Mouse (Mus musculus) hindbrain, embryonic 14.5 days (tissue): ENCODE data around the gene Xpc. TPM values are rescaled to one million over a fixed set of nuclear protein-coding genes. Genes with fewer than 3 reads are reported as not detected.

Source experiments
- ATAC-seq: fragments of 200-750 bp; cut with Nextera tagmentation; 2 replicates; pipeline ENCODE4 v1.8.0; 2017; ENCODE audit warnings: moderate number of reproducible peaks, mild to moderate bottlenecking, moderate TSS enrichment, moderate library complexity; ENCODE audit not compliant: low FRiP score
- DNase-seq: peaks from one replicate; pipeline ENCODE4 v3.0.0-alpha.2; 2015; ENCODE audit warnings: low spot score
- H3K27ac ChIP-seq: fragments of 300-500 bp; sonication (generic); 2 replicates; pipeline ENCODE4 v1.5.1; 2014; ENCODE audit warnings: mild to moderate bottlenecking, moderate library complexity
- H3K27me3 ChIP-seq: fragments of 300-500 bp; sonication (generic); 2 replicates; pipeline ENCODE4 v1.6.1; 2014; ENCODE audit warnings: mild to moderate bottlenecking, low read length, mixed read lengths; ENCODE audit not compliant: control insufficient read depth, insufficient read depth
- H3K36me3 ChIP-seq: fragments of 300-500 bp; sonication (generic); replicated peaks from 2 replicates; pipeline ENCODE4 v1.6.1; 2014; ENCODE audit not compliant: control insufficient read depth, insufficient read depth
- H3K4me1 ChIP-seq: fragments of 300-500 bp; sonication (generic); replicated peaks from 2 replicates; pipeline ENCODE4 v1.6.1; 2014; ENCODE audit warnings: antibody characterized with exemption, low read length, mixed read lengths; ENCODE audit not compliant: control insufficient read depth, insufficient read depth
- H3K4me2 ChIP-seq: fragments of 300-500 bp; sonication (generic); replicated peaks from 2 replicates; pipeline ENCODE4 v1.6.1; 2014; ENCODE audit warnings: mild to moderate bottlenecking, moderate library complexity
- H3K4me3 ChIP-seq: fragments of 300-500 bp; sonication (generic); replicated peaks from 2 replicates; pipeline ENCODE4 v1.5.1; 2014; ENCODE audit warnings: mild to moderate bottlenecking, low read length
- H3K9ac ChIP-seq: fragments of 300-500 bp; sonication (generic); 2 replicates; pipeline ENCODE4 v1.6.1; 2014
- H3K9me3 ChIP-seq: fragments of 300-500 bp; sonication (generic); 2 replicates; pipeline ENCODE4 v1.6.1; 2016; ENCODE audit warnings: low read length; ENCODE audit not compliant: control insufficient read depth
- whole genome bisulfite sequencing: fragments of 180-500 bp; shearing (Covaris S2); extraction: QIAGEN DNeasy Blood & Tissue Kit; methylation state at CpG from one replicate; pipeline ENCODE4 v1.1.7; 2014; 5-methylcytosine and 5-hydroxymethylcytosine counted together
- polyA plus RNA-seq: library from polyadenylated mRNA; unstranded; fragments of >200 nt; fragmentation: Nextera tagmentation; extraction: Ambion mirVana; gene quantifications from 2 replicates; pipeline ENCODE4 v1.2.1, GENCODE M21; 2014

Xpc gene
- 17.2 and 17.7 TPM in 2 replicates for polyA plus RNA-seq

- no peaks in the 10 kb centered on the region for H3K9me3 ChIP-seq
- no peaks in the 10 kb centered on the region for H3K27me3 ChIP-seq
- H3K36me3 ChIP-seq = peaks cover 32% of the 10 kb centered on the region
- ATAC-seq (peak; percentile 96), DNase-seq (peak; percentile 99)
- peak within 1 kb of the TSS; percentile 44 for H3K4me3 ChIP-seq
- H3K27ac ChIP-seq = peak within 1 kb of the TSS; percentile 69
- under 1% methylated on average over 79 of the region's 80 CpGs for WGBS
- peak within 1 kb of the TSS; percentile 81 for H3K4me2 ChIP-seq
- peaks cover 19% of the 10 kb centered on the region for H3K4me1 ChIP-seq
- peak within 1 kb of the TSS; percentile 77 for H3K9ac ChIP-seq
Observed at GRCm38 (mm10) chr6:91515545-91516449, at the start of gene Xpc, which contains the start of gene Lsm3. Gene Xpc (minus strand): TSS chr6:91515888. Gene Lsm3 (plus strand): TSS chr6:91515928.

- 84% methylated on average over 3 of the region's 3 CpGs for WGBS
- no peaks in the 10 kb centered on the region for H3K36me3 ChIP-seq
- no peak overlapping the region for H3K4me2 ChIP-seq
- H3K4me3 ChIP-seq = no peak overlapping the region
- no peaks in the 10 kb centered on the region for H3K4me1 ChIP-seq
- H3K27me3 ChIP-seq = no peaks in the 10 kb centered on the region
- H3K27ac ChIP-seq = no peak overlapping the region
- ATAC-seq = no peak
- DNase-seq = no peak
- no peak overlapping the region for H3K9ac ChIP-seq
- no peaks in the 10 kb centered on the region for H3K9me3 ChIP-seq
Observed at GRCm38 (mm10) chr6:91563031-91563430, 47.3 kb upstream of the Xpc start.

- Histone ChIP-seq H3K9ac (no peak overlapping the region), H3K36me3 (no peaks in the 10 kb centered on the region), H3K4me3 (no peak overlapping the region), H3K9me3 (no peaks in the 10 kb centered on the region), H3K4me1 (no peaks in the 10 kb centered on the region), H3K4me2 (no peak overlapping the region), H3K27me3 (no peaks in the 10 kb centered on the region), H3K27ac (no peak overlapping the region)
- 93% methylated on average over 3 of the region's 3 CpGs for whole genome bisulfite sequencing
- no peak for DNase-seq
- no peak for ATAC-seq
Observed at GRCm38 (mm10) chr6:91560186-91560585, 44.5 kb upstream of the Xpc start.

GRCm38 (mm10) chr6:91559371-91559770, 43.7 kb upstream of the Xpc start:
- ATAC-seq = no peak
- 63% methylated on average over 4 of the region's 4 CpGs for WGBS
- DNase-seq = no peak

GRCm38 (mm10) chr6:91558565-91558964, 42.9 kb upstream of the Xpc start:
- Histone ChIP-seq H3K4me1 (no peaks in the 10 kb centered on the region), H3K4me3 (no peak overlapping the region), H3K27me3 (no peaks in the 10 kb centered on the region), H3K4me2 (no peak overlapping the region), H3K9ac (no peak overlapping the region), H3K27ac (no peak overlapping the region), H3K9me3 (no peaks in the 10 kb centered on the region), H3K36me3 (no peaks in the 10 kb centered on the region)
- WGBS = 69% methylated on average over 1 of the region's 1 CpGs
- no peak for DNase-seq
- ATAC-seq = no peak

More at GRCm38 (mm10) chr6:91559371-91559770, 43.7 kb upstream of the Xpc start:
- H3K4me1 ChIP-seq = no peaks in the 10 kb centered on the region
- H3K4me2 ChIP-seq = no peak overlapping the region
- H3K27me3 ChIP-seq = no peaks in the 10 kb centered on the region
- H3K9ac ChIP-seq = no peak overlapping the region
- no peak overlapping the region for H3K27ac ChIP-seq
- no peak overlapping the region for H3K4me3 ChIP-seq
- H3K9me3 ChIP-seq = no peaks in the 10 kb centered on the region
- no peaks in the 10 kb centered on the region for H3K36me3 ChIP-seq

- H3K9ac ChIP-seq = no peak overlapping the region
- no peak for DNase-seq
- H3K9me3 ChIP-seq = no peaks in the 10 kb centered on the region
- no peak overlapping the region for H3K4me2 ChIP-seq
- ATAC-seq = no peak
- H3K4me1 ChIP-seq = no peaks in the 10 kb centered on the region
- no peak overlapping the region for H3K27ac ChIP-seq
- no peaks in the 10 kb centered on the region for H3K27me3 ChIP-seq
- no peak overlapping the region for H3K4me3 ChIP-seq
- H3K36me3 ChIP-seq = no peaks in the 10 kb centered on the region
- WGBS = 78% methylated on average over 3 of the region's 3 CpGs
Observed at GRCm38 (mm10) chr6:91552693-91553092, 37.0 kb upstream of the Xpc start.

GRCm38 (mm10) chr6:91551671-91552070, 36.0 kb upstream of the Xpc start:
- no peak overlapping the region for H3K9ac ChIP-seq
- no peak overlapping the region for H3K4me2 ChIP-seq
- no peak overlapping the region for H3K27ac ChIP-seq
- WGBS = 98% methylated on average over 3 of the region's 3 CpGs
- no peaks in the 10 kb centered on the region for H3K9me3 ChIP-seq
- no peaks in the 10 kb centered on the region for H3K4me1 ChIP-seq
- DNase-seq (no peak), ATAC-seq (no peak)
- H3K4me3 ChIP-seq = no peak overlapping the region
- no peaks in the 10 kb centered on the region for H3K36me3 ChIP-seq
- H3K27me3 ChIP-seq = no peaks in the 10 kb centered on the region

GRCm38 (mm10) chr6:91549621-91550020, 33.9 kb upstream of the Xpc start:
- Histone ChIP-seq H3K4me3 (no peak overlapping the region), H3K4me1 (no peaks in the 10 kb centered on the region), H3K27ac (no peak overlapping the region), H3K4me2 (no peak overlapping the region), H3K36me3 (no peaks in the 10 kb centered on the region), H3K9me3 (no peaks in the 10 kb centered on the region), H3K27me3 (no peaks in the 10 kb centered on the region), H3K9ac (no peak overlapping the region)
- no peak for DNase-seq
- 75% methylated on average over 5 of the region's 5 CpGs for WGBS
- ATAC-seq = no peak

- no peaks in the 10 kb centered on the region for H3K36me3 ChIP-seq
- no peaks in the 10 kb centered on the region for H3K27me3 ChIP-seq
- no peaks in the 10 kb centered on the region for H3K9me3 ChIP-seq
- no peak overlapping the region for H3K9ac ChIP-seq
- no peak overlapping the region for H3K27ac ChIP-seq
- DNase-seq (no peak), ATAC-seq (no peak)
- 76% methylated on average over 1 of the region's 1 CpGs for WGBS
- no peaks in the 10 kb centered on the region for H3K4me1 ChIP-seq
- H3K4me2 ChIP-seq = no peak overlapping the region
- H3K4me3 ChIP-seq = no peak overlapping the region
Observed at GRCm38 (mm10) chr6:91547313-91547712, 31.6 kb upstream of the Xpc start.
